Mouse (Mus musculus): ENCODE results near the gene Tbc1d2. TPM values are rescaled to one million over a fixed set of nuclear protein-coding genes. Genes with fewer than 3 reads are reported as not detected.
"Not testable (repeated sequence)": the region's sequence is repeated elsewhere in the genome, so short reads cannot be mapped to it uniquely, and the experiment has no call there.

The Tbc1d2 gene
- polyA plus RNA-seq, 1 experiment from 2014 or later: 7.4 TPM

GRCm38 (mm10) chr4:46600473-46601257, 49.3 kb downstream of the Tbc1d2 start:
- peak overlapping the region; percentile 70 for H3K4me3 ChIP-seq (ENCODE audit: low read length)
- no peaks in the 10 kb centered on the region for H3K36me3 ChIP-seq (ENCODE audit: control insufficient read depth, insufficient read depth, low read length)
- peaks cover 20% of the 10 kb centered on the region; the same call in 1 of the 2 replicates for H3K27me3 ChIP-seq (replicated peaks; ENCODE audit: control insufficient read depth, insufficient read depth, low read length)
- peak overlapping the region; percentile 81 for H3K27ac ChIP-seq (ENCODE audit: low read length)
- H3K4me1 ChIP-seq (ENCODE audit: control insufficient read depth, insufficient read depth, low read length): peaks cover 16% of the 10 kb centered on the region
- peak overlapping the region; percentile 90 for H3K4me2 ChIP-seq (ENCODE audit: low read depth, low read length)
- 31% methylated on average over 20 of the region's 20 CpGs for WGBS
- H3K9ac ChIP-seq (ENCODE audit: low read depth, low read length): peak overlapping the region; percentile 81
- no peaks in the 10 kb centered on the region for H3K9me3 ChIP-seq (ENCODE audit: control insufficient read depth, low read length)
- no peak for ATAC-seq

- Histone ChIP-seq H3K4me3 (ENCODE audit: low read length) (peak overlapping the region; percentile 70), H3K4me2 (ENCODE audit: low read depth, low read length) (peak overlapping the region; percentile 90), H3K27ac (ENCODE audit: low read length) (peak overlapping the region; percentile 81; the same call in 1 of the 2 replicates), H3K4me1 (ENCODE audit: control insufficient read depth, insufficient read depth, low read length) (peaks cover 16% of the 10 kb centered on the region), H3K27me3 (replicated peaks; ENCODE audit: control insufficient read depth, insufficient read depth, low read length) (peaks cover 20% of the 10 kb centered on the region; the same call in 1 of the 2 replicates), H3K9ac (ENCODE audit: low read depth, low read length) (peak overlapping the region; percentile 81)
- H3K9me3 ChIP-seq (ENCODE audit: control insufficient read depth, low read length); H3K36me3 ChIP-seq (ENCODE audit: control insufficient read depth, insufficient read depth, low read length); ATAC-seq: not testable (repeated sequence)
- WGBS: 74% methylated on average over 11 of the region's 12 CpGs
Measured at GRCm38 (mm10) chr4:46599609-46600008, 50.4 kb downstream of the Tbc1d2 start.

- H3K9ac ChIP-seq (ENCODE audit: low read depth, low read length): peak overlapping the region; percentile 44
- H3K4me2 ChIP-seq (ENCODE audit: low read depth, low read length): peak overlapping the region; percentile 55
Measured at GRCm38 (mm10) chr4:46598981-46599380, 51.0 kb downstream of the Tbc1d2 start.

GRCm38 (mm10) chr4:46598111-46598510, 51.9 kb downstream of the Tbc1d2 start:
- no peaks in the 10 kb centered on the region for H3K36me3 ChIP-seq (ENCODE audit: control insufficient read depth, insufficient read depth, low read length)
- peak overlapping the region; percentile 38 for H3K4me3 ChIP-seq (ENCODE audit: low read length)
- peak; percentile 7; the same call in 1 of the 2 replicates for ATAC-seq
- peak overlapping the region; percentile 97 for H3K27ac ChIP-seq (ENCODE audit: low read length)
- WGBS: 49% methylated on average over 10 of the region's 10 CpGs
- peaks cover 20% of the 10 kb centered on the region; the same call in 1 of the 2 replicates for H3K27me3 ChIP-seq (replicated peaks; ENCODE audit: control insufficient read depth, insufficient read depth, low read length)
- peak overlapping the region; percentile 44 for H3K9ac ChIP-seq (ENCODE audit: low read depth, low read length)
- peak overlapping the region; percentile 55 for H3K4me2 ChIP-seq (ENCODE audit: low read depth, low read length)
- H3K4me1 ChIP-seq (ENCODE audit: control insufficient read depth, insufficient read depth, low read length): peaks cover 19% of the 10 kb centered on the region
- H3K9me3 ChIP-seq (ENCODE audit: control insufficient read depth, low read length): no peaks in the 10 kb centered on the region

More at GRCm38 (mm10) chr4:46598981-46599380, 51.0 kb downstream of the Tbc1d2 start:
- H3K27me3 ChIP-seq (replicated peaks; ENCODE audit: control insufficient read depth, insufficient read depth, low read length): peaks cover 20% of the 10 kb centered on the region; the same call in 1 of the 2 replicates
- peaks cover 16% of the 10 kb centered on the region for H3K4me1 ChIP-seq (ENCODE audit: control insufficient read depth, insufficient read depth, low read length)
- peak overlapping the region; percentile 97 for H3K27ac ChIP-seq (ENCODE audit: low read length)
- no peaks in the 10 kb centered on the region for H3K9me3 ChIP-seq (ENCODE audit: control insufficient read depth, low read length)
- no peak for ATAC-seq
- WGBS: 56% methylated on average over 6 of the region's 6 CpGs
- H3K4me3 ChIP-seq (ENCODE audit: low read length): peak overlapping the region; percentile 38
- no peaks in the 10 kb centered on the region for H3K36me3 ChIP-seq (ENCODE audit: control insufficient read depth, insufficient read depth, low read length)

GRCm38 (mm10) chr4:46597286-46597961, 52.6 kb downstream of the Tbc1d2 start:
- Histone ChIP-seq H3K4me3 (ENCODE audit: low read length) (peak overlapping the region; percentile 38), H3K36me3 (ENCODE audit: control insufficient read depth, insufficient read depth, low read length) (no peaks in the 10 kb centered on the region), H3K27me3 (replicated peaks; ENCODE audit: control insufficient read depth, insufficient read depth, low read length) (peaks cover 20% of the 10 kb centered on the region; the same call in 1 of the 2 replicates), H3K9me3 (ENCODE audit: control insufficient read depth, low read length) (no peaks in the 10 kb centered on the region), H3K27ac (ENCODE audit: low read length) (peak overlapping the region; percentile 97), H3K4me2 (ENCODE audit: low read depth, low read length) (peak overlapping the region; percentile 55), H3K4me1 (ENCODE audit: control insufficient read depth, insufficient read depth, low read length) (peaks cover 25% of the 10 kb centered on the region), H3K9ac (ENCODE audit: low read depth, low read length) (peak overlapping the region; percentile 62)
- peak; percentile 78 for ATAC-seq
- WGBS: 54% methylated on average over 11 of the region's 11 CpGs

- 67% methylated on average over 6 of the region's 6 CpGs for WGBS
- peak overlapping the region; percentile 84 for H3K27ac ChIP-seq (ENCODE audit: low read length)
- no peak overlapping the region for H3K4me3 ChIP-seq (ENCODE audit: low read length)
Measured at GRCm38 (mm10) chr4:46596398-46596797, 53.6 kb downstream of the Tbc1d2 start.

GRCm38 (mm10) chr4:46594131-46594530, 55.9 kb downstream of the Tbc1d2 start:
- Histone ChIP-seq H3K9ac (ENCODE audit: low read depth, low read length) (0 out of 2 replicates have a peak overlapping the region, but pooled peaks have one; percentile 11), H3K4me1 (ENCODE audit: control insufficient read depth, insufficient read depth, low read length) (peaks cover 29% of the 10 kb centered on the region), H3K27ac (ENCODE audit: low read length) (peak overlapping the region; percentile 85), H3K4me3 (ENCODE audit: low read length) (no peak overlapping the region), H3K36me3 (ENCODE audit: control insufficient read depth, insufficient read depth, low read length) (no peaks in the 10 kb centered on the region), H3K27me3 (replicated peaks; ENCODE audit: control insufficient read depth, insufficient read depth, low read length) (no peaks in the 10 kb centered on the region), H3K4me2 (ENCODE audit: low read depth, low read length) (no peak overlapping the region), H3K9me3 (ENCODE audit: control insufficient read depth, low read length) (no peaks in the 10 kb centered on the region)
- WGBS: 59% methylated on average over 5 of the region's 5 CpGs
- ATAC-seq: peak; percentile 74

More at GRCm38 (mm10) chr4:46596398-46596797, 53.6 kb downstream of the Tbc1d2 start:
- no peaks in the 10 kb centered on the region for H3K9me3 ChIP-seq (ENCODE audit: control insufficient read depth, low read length)
- H3K9ac ChIP-seq (ENCODE audit: low read depth, low read length): peak overlapping the region; percentile 48
- H3K27me3 ChIP-seq (replicated peaks; ENCODE audit: control insufficient read depth, insufficient read depth, low read length): peaks cover 16% of the 10 kb centered on the region; the same call in 1 of the 2 replicates
- H3K4me1 ChIP-seq (ENCODE audit: control insufficient read depth, insufficient read depth, low read length): peaks cover 24% of the 10 kb centered on the region
- no peaks in the 10 kb centered on the region for H3K36me3 ChIP-seq (ENCODE audit: control insufficient read depth, insufficient read depth, low read length)
- H3K4me2 ChIP-seq (ENCODE audit: low read depth, low read length): peak overlapping the region; percentile 32
- no peak for ATAC-seq

GRCm38 (mm10) chr4:46593472-46593871, 56.5 kb downstream of the Tbc1d2 start:
- peak overlapping the region; percentile 85 for H3K27ac ChIP-seq (ENCODE audit: low read length)
- ATAC-seq: no peak
- H3K9ac ChIP-seq (ENCODE audit: low read depth, low read length): 0 out of 2 replicates have a peak overlapping the region, but pooled peaks have one; percentile 11
- peaks cover 29% of the 10 kb centered on the region for H3K4me1 ChIP-seq (ENCODE audit: control insufficient read depth, insufficient read depth, low read length)
- H3K27me3 ChIP-seq (replicated peaks; ENCODE audit: control insufficient read depth, insufficient read depth, low read length): no peaks in the 10 kb centered on the region
- no peaks in the 10 kb centered on the region for H3K36me3 ChIP-seq (ENCODE audit: control insufficient read depth, insufficient read depth, low read length)
- no peak overlapping the region for H3K4me3 ChIP-seq (ENCODE audit: low read length)
- H3K9me3 ChIP-seq (ENCODE audit: control insufficient read depth, low read length): no peaks in the 10 kb centered on the region
- 31% methylated on average over 6 of the region's 6 CpGs for WGBS
- no peak overlapping the region for H3K4me2 ChIP-seq (ENCODE audit: low read depth, low read length)
